Mouse (Mus musculus) midbrain, embryonic 12.5 days (tissue): ENCODE results near the gene Spata18. TPM values are rescaled to one million over a fixed set of nuclear protein-coding genes. Genes with fewer than 3 reads are reported as not detected.

Source experiments
- ATAC-seq: fragments of 200-750 bp; cut with Nextera tagmentation; 2 replicates; pipeline ENCODE4 v1.8.0; 2017; ENCODE audit warnings: low read depth, moderate TSS enrichment, moderate library complexity; ENCODE audit not compliant: low FRiP score
- H3K27ac ChIP-seq: fragments of 300-500 bp; sonication (generic); replicated peaks from 2 replicates; pipeline ENCODE4 v1.5.1; 2016; ENCODE audit warnings: mild to moderate bottlenecking
- H3K27me3 ChIP-seq: fragments of 300-500 bp; sonication (generic); 2 replicates; pipeline ENCODE4 v1.6.1; 2016; ENCODE audit warnings: mild to moderate bottlenecking
- H3K36me3 ChIP-seq: fragments of 300-500 bp; sonication (generic); 2 replicates; pipeline ENCODE4 v1.6.1; 2016
- H3K4me1 ChIP-seq: fragments of 300-500 bp; sonication (generic); 2 replicates; pipeline ENCODE4 v1.6.1; 2016
- H3K4me2 ChIP-seq: fragments of 300-500 bp; sonication (generic); replicated peaks from 2 replicates; pipeline ENCODE4 v1.6.1; 2016; ENCODE audit warnings: mild to moderate bottlenecking, moderate library complexity
- H3K4me3 ChIP-seq: fragments of 300-500 bp; sonication (generic); 2 replicates; pipeline ENCODE4 v1.5.1; 2016; ENCODE audit warnings: mild to moderate bottlenecking
- H3K9ac ChIP-seq: fragments of 300-500 bp; sonication (generic); replicated peaks from 2 replicates; pipeline ENCODE4 v1.6.1; 2016; ENCODE audit warnings: mild to moderate bottlenecking, moderate library complexity
- H3K9me3 ChIP-seq: fragments of 300-500 bp; sonication (generic); 2 replicates; pipeline ENCODE4 v1.6.1; 2016; ENCODE audit warnings: mild to moderate bottlenecking
- WGBS: fragments of 180-500 bp; shearing (Covaris S2); methylation state at CpG from one replicate; pipeline ENCODE4 v1.1.7; 2016; 5-methylcytosine and 5-hydroxymethylcytosine counted together
- polyA plus RNA-seq: library from polyadenylated mRNA; unstranded; fragments of >200 nt; fragmentation: Nextera tagmentation; extraction: Ambion mirVana; gene quantifications from 2 replicates; pipeline ENCODE4 v1.2.1, GENCODE M21; 2016

Spata18 gene
- polyA plus RNA-seq, 1 experiment from 2014 or later, result 0.14 TPM

DNA sequence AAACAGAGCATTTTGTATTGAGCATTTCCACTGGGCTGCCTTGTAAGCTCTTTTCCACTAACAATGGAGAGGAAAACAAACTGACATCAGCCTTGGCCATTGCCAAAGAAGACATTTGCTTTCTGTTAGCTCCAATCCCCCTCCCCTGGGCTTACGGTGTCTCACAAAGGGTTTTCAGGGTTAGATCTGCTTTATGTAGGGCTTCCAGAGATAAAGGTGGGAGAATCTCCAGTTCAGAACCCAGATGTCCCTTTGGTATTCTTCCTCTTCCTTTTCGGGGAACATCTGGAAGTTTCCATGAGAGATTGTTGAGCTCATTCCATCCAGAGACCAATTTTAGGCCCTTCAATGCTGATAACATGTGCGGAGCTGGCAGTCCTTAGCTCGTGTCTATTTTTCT is 74.8 kb downstream of the Spata18 start:
- Histone ChIP-seq H3K9ac (no peak overlapping the region), H3K4me1 (no peaks in the 10 kb centered on the region; the same call in 1 of the 2 replicates), H3K27me3 (no peaks in the 10 kb centered on the region), H3K9me3 (no peaks in the 10 kb centered on the region), H3K4me2 (no peak overlapping the region), H3K36me3 (no peaks in the 10 kb centered on the region), H3K4me3 (no peak overlapping the region), H3K27ac (no peak overlapping the region)
- WGBS, result 93% methylated on average over 4 of the region's 4 CpGs
- ATAC-seq, result no peak

DNA sequence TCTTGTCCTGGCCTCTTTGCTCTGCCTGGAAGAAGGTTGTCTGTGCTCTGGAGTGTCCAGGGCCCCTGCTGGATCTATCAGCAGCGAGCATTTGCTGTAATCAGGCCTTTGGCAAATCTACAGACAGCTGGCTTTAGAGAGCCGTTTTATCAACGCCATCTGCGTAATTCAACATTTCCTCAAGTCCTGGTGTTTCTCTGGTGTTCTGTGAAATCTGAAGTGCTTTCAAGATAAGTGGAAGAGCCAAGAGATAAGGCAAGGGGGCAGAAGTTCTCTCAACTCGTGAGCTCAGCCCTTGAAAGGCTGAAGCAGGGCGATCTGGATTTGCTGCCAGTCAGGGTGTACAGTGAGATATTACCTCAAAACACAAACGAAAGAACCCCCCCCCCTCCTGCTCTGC is 77.5 kb downstream of the Spata18 start:
- no peaks in the 10 kb centered on the region for H3K27me3 ChIP-seq
- H3K9ac ChIP-seq, result no peak overlapping the region
- ATAC-seq, result no peak
- H3K36me3 ChIP-seq, result no peaks in the 10 kb centered on the region
- no peak overlapping the region for H3K4me2 ChIP-seq
- 88% methylated on average over 7 of the region's 7 CpGs for WGBS
- H3K4me1 ChIP-seq, result peaks cover 2% of the 10 kb centered on the region; the same call in 1 of the 2 replicates
- H3K9me3 ChIP-seq, result no peaks in the 10 kb centered on the region
- H3K27ac ChIP-seq, result no peak overlapping the region
- no peak overlapping the region for H3K4me3 ChIP-seq

Other genes with a start within 250 kb of the Spata18 start
- gene Cwh43, start 245.3 kb upstream of the Spata18 start, polyA plus RNA-seq, result 0.20 TPM in 1 of 2 replicates, not detected in the other
- gene Dcun1d4, start 170.4 kb upstream of the Spata18 start, polyA plus RNA-seq, result 58.4 and 62.2 TPM in 2 replicates
- gene Lrrc66, start 18.9 kb upstream of the Spata18 start, polyA plus RNA-seq, result not detected in 2 replicates
- 22.5 and 23.4 TPM in 2 replicates for gene Sgcb, start 3.6 kb upstream of the Spata18 start, polyA plus RNA-seq